Mouse (Mus musculus) stomach, embryonic 14.5 days (tissue): ENCODE measurements around the gene Gm20425. TPM values are rescaled to one million over a fixed set of nuclear protein-coding genes. Genes with fewer than 3 reads are reported as not detected.

ENCODE experiments used
- ATAC-seq: fragments of 200-750 bp; cut with Nextera tagmentation; 2 replicates; pipeline ENCODE4 v1.8.0; 2017; ENCODE audit warnings: low read depth, moderate TSS enrichment; ENCODE audit not compliant: insufficient number of reproducible peaks, insufficient read depth, low FRiP score
- H3K27ac ChIP-seq: fragments of 300-500 bp; sonication (generic); 2 replicates; pipeline ENCODE4 v1.5.1; 2014; ENCODE audit warnings: mild to moderate bottlenecking, low read length, moderate library complexity, mixed read lengths
- H3K27me3 ChIP-seq: fragments of 300-500 bp; sonication (generic); 2 replicates; pipeline ENCODE4 v1.6.1; 2014; ENCODE audit warnings: low read length, control low read depth, mixed read lengths; ENCODE audit not compliant: control insufficient read depth, insufficient read depth
- H3K36me3 ChIP-seq: fragments of 300-500 bp; sonication (generic); 2 replicates; pipeline ENCODE4 v1.6.1; 2014; ENCODE audit warnings: mild to moderate bottlenecking, control low read depth, low read length, moderate library complexity, mixed read lengths; ENCODE audit not compliant: control insufficient read depth, insufficient read depth
- H3K4me1 ChIP-seq: fragments of 300-500 bp; sonication (generic); 2 replicates; pipeline ENCODE4 v1.6.1; 2014; ENCODE audit warnings: low read length, control low read depth, mixed read lengths; ENCODE audit not compliant: control insufficient read depth, insufficient read depth
- H3K4me2 ChIP-seq: fragments of 300-500 bp; sonication (generic); replicated peaks from 2 replicates; pipeline ENCODE4 v1.6.1; 2014; ENCODE audit warnings: low read depth, low read length, control low read depth
- H3K4me3 ChIP-seq: fragments of 300-500 bp; sonication (generic); 2 replicates; pipeline ENCODE4 v1.5.1; 2014; ENCODE audit warnings: low read depth, low read length, control low read depth
- H3K9ac ChIP-seq: fragments of 300-500 bp; sonication (generic); replicated peaks from 2 replicates; pipeline ENCODE4 v1.6.1; 2014; ENCODE audit warnings: low read depth, mild to moderate bottlenecking, control low read depth, low read length, moderate library complexity, mixed read lengths
- H3K9me3 ChIP-seq: fragments of 300-500 bp; sonication (generic); 2 replicates; pipeline ENCODE4 v1.6.1; 2016; ENCODE audit warnings: low read depth, low read length, control low read depth; ENCODE audit not compliant: control insufficient read depth
- WGBS: fragments of 180-500 bp; shearing (Covaris S2); extraction: QIAGEN DNeasy Blood & Tissue Kit; methylation state at CpG from one replicate; pipeline ENCODE4 v1.1.7; 2014; 5-methylcytosine and 5-hydroxymethylcytosine counted together
- polyA plus RNA-seq: library from polyadenylated mRNA; unstranded; fragments of >200 nt; fragmentation: Nextera tagmentation; extraction: Ambion mirVana; gene quantifications from 2 replicates; pipeline ENCODE4 v1.2.1, GENCODE M21; 2014

Gm20425 gene
- polyA plus RNA-seq, 1 experiment from 2014 or later: not detected

DNA sequence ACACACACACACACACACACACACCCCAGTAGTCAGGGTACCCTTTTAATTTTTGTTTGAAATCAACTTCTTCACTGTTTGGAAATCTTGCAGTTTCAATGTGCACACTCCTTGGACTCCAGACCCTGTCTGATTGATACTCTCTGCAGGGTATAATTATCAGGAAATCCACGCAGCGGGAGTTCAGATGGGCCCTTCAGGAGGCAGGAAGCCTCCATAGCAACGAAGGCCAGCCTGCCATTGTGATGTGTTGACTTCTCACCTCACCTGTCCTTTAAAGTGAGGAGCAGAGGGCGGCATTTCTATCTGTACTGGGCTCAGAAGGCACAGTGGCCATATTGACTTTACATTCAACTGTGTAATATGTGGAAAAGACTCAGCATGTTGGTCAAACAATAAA, 45.3 kb downstream of the Gm20425 start:
- Histone ChIP-seq H3K27ac (no peak overlapping the region), H3K4me1 (peaks cover 9% of the 10 kb centered on the region; the same call in 1 of the 2 replicates), H3K4me3 (no peak overlapping the region), H3K9ac (no peak overlapping the region), H3K9me3 (no peaks in the 10 kb centered on the region), H3K4me2 (no peak overlapping the region), H3K36me3 (peaks cover 12% of the 10 kb centered on the region), H3K27me3 (no peaks in the 10 kb centered on the region)
- no peak for ATAC-seq
- 57% methylated on average over 4 of the region's 4 CpGs for WGBS

DNA sequence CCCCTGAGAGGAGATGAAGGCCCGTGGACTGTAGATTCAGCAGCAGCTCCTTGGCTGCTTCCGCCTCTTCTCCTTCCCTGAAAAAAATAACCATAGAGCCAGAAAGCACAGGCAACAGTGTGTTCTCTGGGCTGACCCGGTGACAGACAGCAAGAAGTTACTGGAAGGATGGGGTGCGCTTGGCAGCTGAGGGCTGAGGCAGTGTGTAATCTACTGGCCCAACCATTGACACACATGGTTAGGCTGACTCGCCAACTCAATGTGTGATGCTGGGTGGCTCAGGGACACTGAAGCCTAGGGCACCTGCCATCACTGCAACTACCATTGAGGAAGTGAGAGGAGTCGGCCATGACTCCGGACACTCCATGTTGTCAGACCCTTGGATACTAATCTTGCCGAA, 48.2 kb downstream of the Gm20425 start:
- peaks cover 7% of the 10 kb centered on the region; the same call in 1 of the 2 replicates for H3K4me1 ChIP-seq
- no peak for ATAC-seq
- no peaks in the 10 kb centered on the region for H3K27me3 ChIP-seq
- 78% methylated on average over 8 of the region's 8 CpGs for WGBS
- no peak overlapping the region for H3K4me3 ChIP-seq
- H3K9me3 ChIP-seq: no peaks in the 10 kb centered on the region
- H3K36me3 ChIP-seq: no peaks in the 10 kb centered on the region
- H3K27ac ChIP-seq: no peak overlapping the region
- no peak overlapping the region for H3K4me2 ChIP-seq
- H3K9ac ChIP-seq: no peak overlapping the region

DNA sequence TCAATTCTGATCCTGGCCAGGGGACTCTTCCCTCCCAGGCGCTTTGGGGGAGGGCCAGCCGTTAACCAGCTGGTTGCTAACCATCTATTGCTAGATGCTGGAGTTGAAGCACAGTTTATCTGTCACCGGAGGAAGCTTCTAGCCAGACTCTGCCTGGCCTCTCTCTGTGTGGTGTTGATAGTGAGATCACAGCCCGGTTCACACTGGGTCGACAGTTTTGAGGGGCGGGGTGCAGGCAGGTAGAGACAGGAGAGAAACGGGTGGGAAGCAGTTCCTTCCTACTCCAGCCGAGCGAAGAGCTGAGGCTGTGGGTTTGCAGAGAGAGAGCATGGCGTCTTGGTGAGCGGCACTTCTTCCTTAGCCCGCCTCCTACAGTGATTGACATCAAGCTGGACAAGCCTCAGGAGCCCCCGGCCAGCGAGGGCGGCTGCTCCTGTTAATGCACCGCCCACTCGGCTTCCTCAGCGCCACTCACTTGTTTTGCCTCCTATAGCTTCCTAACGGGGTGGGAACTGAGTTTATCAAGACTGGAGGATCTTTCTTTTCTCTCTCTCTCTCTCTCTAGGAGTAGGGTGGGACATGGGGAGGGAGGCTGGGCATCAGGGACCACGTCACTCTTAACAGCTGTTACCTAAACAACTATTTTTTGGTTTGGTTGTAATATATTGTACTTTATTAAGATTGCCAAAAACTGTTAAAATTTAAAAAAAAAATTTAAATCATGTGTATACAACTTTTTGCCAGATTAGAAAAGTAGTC, 49.1 kb downstream of the Gm20425 start:
- no peaks in the 10 kb centered on the region for H3K36me3 ChIP-seq
- peak overlapping the region; percentile 54 for H3K4me2 ChIP-seq
- H3K9ac ChIP-seq: no peak overlapping the region
- no peaks in the 10 kb centered on the region for H3K9me3 ChIP-seq
- H3K27me3 ChIP-seq: no peaks in the 10 kb centered on the region
- H3K4me3 ChIP-seq: peak overlapping the region; percentile 32
- peaks cover 6% of the 10 kb centered on the region; the same call in 1 of the 2 replicates for H3K4me1 ChIP-seq
- peak; percentile 89 for ATAC-seq
- peak overlapping the region; percentile 64; the same call in 1 of the 2 replicates for H3K27ac ChIP-seq
- WGBS: 1% methylated on average over 20 of the region's 20 CpGs

DNA sequence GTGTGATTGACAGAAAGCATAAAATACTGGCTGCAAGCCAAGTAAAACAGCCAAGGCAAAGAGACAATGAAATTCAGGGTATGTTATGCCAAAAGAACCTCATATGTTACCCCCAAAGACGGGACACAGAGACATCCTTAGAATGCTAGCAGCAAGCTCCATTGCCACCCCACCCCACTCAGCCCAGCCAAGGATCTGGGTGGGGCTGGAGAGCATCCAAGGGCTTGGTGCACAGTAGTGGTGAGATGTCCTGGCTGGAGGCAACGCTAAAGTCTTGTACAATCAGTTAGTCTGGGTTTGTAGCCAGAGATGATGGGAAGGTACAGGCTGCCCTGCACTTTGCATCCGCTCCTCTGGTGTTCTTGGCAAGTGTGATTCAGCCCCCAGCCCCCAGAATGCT, 49.8 kb downstream of the Gm20425 start:
- Histone ChIP-seq H3K4me1 (peaks cover 6% of the 10 kb centered on the region; the same call in 1 of the 2 replicates), H3K27me3 (no peaks in the 10 kb centered on the region), H3K27ac (peak overlapping the region; percentile 64; the same call in 1 of the 2 replicates), H3K4me2 (peak overlapping the region; percentile 54), H3K9ac (no peak overlapping the region), H3K4me3 (peak overlapping the region; percentile 32), H3K9me3 (no peaks in the 10 kb centered on the region), H3K36me3 (no peaks in the 10 kb centered on the region)
- 45% methylated on average over 3 of the region's 3 CpGs for WGBS
- ATAC-seq: no peak

DNA sequence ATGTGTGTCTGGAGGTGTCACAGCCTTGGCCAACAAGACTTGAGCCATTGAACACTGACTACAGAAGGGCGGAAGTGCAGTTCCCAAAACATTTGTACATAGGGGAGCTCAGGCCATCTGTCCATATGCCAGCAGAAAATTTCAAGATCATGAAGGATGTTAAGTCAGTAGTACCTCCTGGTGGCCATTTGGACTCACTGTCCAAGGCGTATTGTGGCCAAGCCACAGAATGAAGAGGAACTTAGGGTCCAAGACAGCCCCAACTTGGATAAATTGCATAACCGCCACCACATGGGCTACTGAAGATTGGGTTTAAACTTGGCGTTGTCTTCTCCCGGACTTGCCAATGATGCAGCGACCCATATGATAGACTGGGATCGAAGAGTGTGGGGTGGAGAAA, 54.4 kb downstream of the Gm20425 start:
- no peak for ATAC-seq
- WGBS: 97% methylated on average over 7 of the region's 7 CpGs
- H3K4me1 ChIP-seq: peaks cover 6% of the 10 kb centered on the region; the same call in 1 of the 2 replicates

DNA sequence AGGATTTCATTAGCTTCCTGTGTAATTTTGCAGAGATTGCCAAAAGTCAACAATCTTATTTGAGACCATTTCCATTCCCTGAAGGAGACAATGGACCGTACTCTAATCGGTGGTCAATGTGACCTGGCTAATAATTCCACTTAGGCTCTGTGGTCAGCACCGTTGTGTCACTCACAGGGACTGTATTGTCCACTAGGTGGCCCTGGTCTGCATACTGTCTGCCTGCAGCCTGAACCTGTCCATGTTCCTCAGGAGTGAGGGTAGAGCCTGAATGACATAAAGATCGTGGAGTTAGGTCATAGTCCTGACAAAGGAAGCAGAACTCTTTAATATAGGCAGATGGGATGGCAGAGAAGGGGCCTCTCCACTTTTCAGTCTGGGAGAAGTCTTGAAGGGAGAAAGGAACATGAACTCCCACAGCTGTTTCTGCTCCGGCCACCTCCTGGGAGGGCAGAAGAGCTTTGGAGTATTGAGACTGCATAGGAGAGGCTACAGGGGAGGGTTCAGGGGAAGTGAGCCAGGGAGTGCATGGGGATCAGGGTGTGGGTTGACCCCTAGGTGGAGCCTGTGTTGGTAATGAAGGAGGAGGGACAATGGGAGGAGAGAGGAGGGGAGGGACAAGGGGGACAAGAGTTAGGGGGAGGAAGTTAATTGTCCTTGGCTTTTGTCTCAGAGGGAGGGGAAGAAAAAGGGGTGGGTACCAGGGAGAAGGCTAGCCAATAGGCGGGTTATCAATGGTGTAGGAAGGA, 55.2 kb downstream of the Gm20425 start:
- H3K4me2 ChIP-seq: no peak overlapping the region
- WGBS: 59% methylated on average over 6 of the region's 6 CpGs
- H3K4me3 ChIP-seq: no peak overlapping the region
- H3K27ac ChIP-seq: no peak overlapping the region
- H3K9me3 ChIP-seq: no peaks in the 10 kb centered on the region
- H3K27me3 ChIP-seq: no peaks in the 10 kb centered on the region
- no peaks in the 10 kb centered on the region for H3K4me1 ChIP-seq
- no peaks in the 10 kb centered on the region for H3K36me3 ChIP-seq
- no peak overlapping the region for H3K9ac ChIP-seq
- no peak for ATAC-seq

More for the DNA sequence above, 54.4 kb downstream of the Gm20425 start:
- no peaks in the 10 kb centered on the region for H3K36me3 ChIP-seq
- H3K9me3 ChIP-seq: no peaks in the 10 kb centered on the region
- no peak overlapping the region for H3K9ac ChIP-seq
- no peak overlapping the region for H3K4me2 ChIP-seq
- H3K27ac ChIP-seq: no peak overlapping the region
- no peaks in the 10 kb centered on the region for H3K27me3 ChIP-seq
- no peak overlapping the region for H3K4me3 ChIP-seq

DNA sequence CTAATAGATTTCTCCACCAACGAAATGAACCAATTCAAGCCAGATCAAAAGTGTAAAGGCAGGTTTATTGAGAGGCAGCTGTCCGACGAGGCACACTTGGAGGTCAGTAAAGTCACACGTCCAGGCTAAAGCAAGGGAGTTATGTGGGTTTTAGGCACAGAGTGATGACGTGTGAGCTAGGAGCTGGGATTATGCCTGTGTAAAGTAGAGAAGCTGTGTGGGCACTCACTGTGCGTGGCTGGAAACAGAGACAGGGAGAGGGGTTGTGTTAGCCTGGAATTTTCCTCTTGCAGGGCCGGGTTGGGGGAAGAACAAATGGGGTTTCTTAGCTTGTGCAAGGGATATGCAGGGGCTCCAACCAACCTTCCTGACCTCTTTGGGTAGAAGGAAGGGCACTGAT, 61.3 kb downstream of the Gm20425 start:
- H3K4me1 ChIP-seq: no peaks in the 10 kb centered on the region
- no peak overlapping the region for H3K9ac ChIP-seq
- ATAC-seq: no peak
- H3K27ac ChIP-seq: no peak overlapping the region
- no peak overlapping the region for H3K4me2 ChIP-seq
- WGBS: 65% methylated on average over 7 of the region's 7 CpGs
- H3K9me3 ChIP-seq: no peaks in the 10 kb centered on the region
- H3K4me3 ChIP-seq: no peak overlapping the region
- H3K27me3 ChIP-seq: no peaks in the 10 kb centered on the region
- no peaks in the 10 kb centered on the region for H3K36me3 ChIP-seq

DNA sequence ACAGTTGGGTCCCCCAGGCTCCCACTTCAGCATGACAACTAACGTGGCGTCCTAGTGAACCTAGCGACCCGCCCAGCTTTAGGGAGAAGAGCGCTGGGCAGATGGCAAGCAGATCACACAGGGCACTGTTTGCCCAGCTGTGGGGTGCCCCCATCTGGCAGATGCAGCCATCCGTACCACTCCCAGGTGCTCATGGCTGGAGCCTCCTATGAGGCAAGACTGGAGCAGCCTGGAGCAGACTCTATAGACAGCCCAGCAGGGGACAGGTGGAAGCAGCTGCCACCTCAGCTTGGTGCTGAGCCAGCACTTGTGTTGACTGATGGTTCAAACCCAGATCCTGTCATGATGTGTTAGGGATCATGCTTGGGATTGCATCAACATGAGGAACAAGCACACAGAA, 62.1 kb downstream of the Gm20425 start:
- ATAC-seq: no peak
- Histone ChIP-seq H3K4me3 (no peak overlapping the region), H3K9me3 (no peaks in the 10 kb centered on the region), H3K4me2 (no peak overlapping the region), H3K27ac (no peak overlapping the region), H3K36me3 (no peaks in the 10 kb centered on the region), H3K4me1 (no peaks in the 10 kb centered on the region), H3K9ac (no peak overlapping the region), H3K27me3 (no peaks in the 10 kb centered on the region)
- 89% methylated on average over 6 of the region's 6 CpGs for WGBS
